ENCODE assay signal across 18 mouse cellular contexts in the genomic region with DNA sequence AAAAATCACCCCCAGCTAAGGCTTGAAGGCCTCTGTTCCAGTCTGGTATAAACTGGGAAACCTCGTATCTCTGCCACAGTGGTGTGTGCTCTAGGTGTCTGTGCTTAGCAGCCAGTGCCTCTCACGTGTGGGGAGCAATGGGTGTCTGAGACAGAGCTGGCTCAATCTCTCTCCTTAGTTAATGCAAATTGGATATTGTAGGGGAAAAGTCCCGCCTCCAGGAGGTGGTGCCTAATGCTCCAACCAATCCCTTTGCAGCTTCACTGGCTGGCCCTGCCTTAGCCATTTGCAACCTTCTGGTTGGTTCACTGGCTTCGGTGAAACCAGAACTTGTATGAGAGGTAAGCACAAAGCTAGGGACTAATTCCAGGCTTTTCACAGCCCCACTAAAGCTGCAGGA. TPM values are rescaled to one million over a fixed set of nuclear protein-coding genes. Genes with fewer than 3 reads are reported as not detected.
DNase-seq lines count a peak whose midpoint lies in the region; ATAC-seq and TF ChIP-seq lines count a peak whose summit lies in the region.
"Had no signal": no experiment of that assay in that cellular context is flagged by ENCODE, and none has a peak within 500 bp of the region (broad histone marks: within the 10 kb centered on the region; RNA-seq: fewer than 3 reads in every experiment).

No protein-coding gene starts in this region.

- no peak for TF ChIP-seq CTCF in liver, postnatal 0 days (IDR thresholded peaks at IDR 0.05; ENCODE audit: low read depth)

- no peak overlapping the region for H3K27ac ChIP-seq in hindbrain, embryonic 16.5 days (ENCODE audit: low read depth, low read length)
- H3K27ac ChIP-seq in hindbrain, embryonic 13.5 days, result no peak overlapping the region
- H3K27ac ChIP-seq in forebrain, embryonic 15.5 days (replicated peaks), result no peak overlapping the region
- no peak overlapping the region for H3K27ac ChIP-seq in liver, postnatal 0 days (ENCODE audit: low read depth)
- H3K27ac ChIP-seq: embryonic facial prominence, embryonic 12.5 days; heart, embryonic 15.5 days; limb, embryonic 15.5 days; neural tube, embryonic 12.5 days had no signal

- H3K36me3 ChIP-seq in hindbrain, embryonic 16.5 days (ENCODE audit: control insufficient read depth, insufficient read depth, low read length), result no peaks in the 10 kb centered on the region
- no peaks in the 10 kb centered on the region for H3K36me3 ChIP-seq in hindbrain, embryonic 13.5 days
- H3K36me3 ChIP-seq in forebrain, embryonic 15.5 days, result no peaks in the 10 kb centered on the region
- H3K36me3 ChIP-seq in liver, postnatal 0 days (replicated peaks; ENCODE audit: insufficient read depth, low read length), result no peaks in the 10 kb centered on the region
- H3K36me3 ChIP-seq: embryonic facial prominence, embryonic 12.5 days; heart, embryonic 15.5 days; limb, embryonic 15.5 days; neural tube, embryonic 12.5 days had no signal

- no peak overlapping the region for H3K4me2 ChIP-seq in hindbrain, embryonic 16.5 days (ENCODE audit: low read length)
- no peak overlapping the region for H3K4me2 ChIP-seq in hindbrain, embryonic 13.5 days
- H3K4me2 ChIP-seq in forebrain, embryonic 15.5 days (replicated peaks), result no peak overlapping the region
- H3K4me2 ChIP-seq in liver, postnatal 0 days (ENCODE audit: low read depth, low read length), result no peak overlapping the region
- H3K4me2 ChIP-seq: embryonic facial prominence, embryonic 12.5 days; heart, embryonic 15.5 days; limb, embryonic 15.5 days; neural tube, embryonic 12.5 days had no signal

- no peak for TF ChIP-seq EP300 in liver, postnatal 0 days (IDR thresholded peaks at IDR 0.05; ENCODE audit: low read depth)

- H3K4me3 ChIP-seq in hindbrain, embryonic 16.5 days (ENCODE audit: low read length), result no peak overlapping the region
- no peak overlapping the region for H3K4me3 ChIP-seq in hindbrain, embryonic 13.5 days
- H3K4me3 ChIP-seq in forebrain, embryonic 15.5 days, result no peak overlapping the region
- no peak overlapping the region for H3K4me3 ChIP-seq in liver, postnatal 0 days (ENCODE audit: low read depth, low read length)
- H3K4me3 ChIP-seq: embryonic facial prominence, embryonic 12.5 days; heart, embryonic 15.5 days; limb, embryonic 15.5 days; neural tube, embryonic 12.5 days had no signal

- peak; percentile 50; the same call in 1 of the 2 replicates for ATAC-seq in hindbrain, embryonic 16.5 days
- ATAC-seq in hindbrain, embryonic 13.5 days (ENCODE audit: low FRiP score), result no peak
- peak; percentile 79 for ATAC-seq in forebrain, embryonic 15.5 days (replicated peaks)
- no peak for ATAC-seq in liver, postnatal 0 days
- ATAC-seq: intestine, postnatal 0 days had no signal

- 35% methylated on average over 4 of the region's 4 CpGs for WGBS in hindbrain, embryonic 16.5 days
- WGBS in hindbrain, embryonic 13.5 days, result 39% methylated on average over 4 of the region's 4 CpGs
- WGBS in forebrain, embryonic 15.5 days, result 33% methylated on average over 4 of the region's 4 CpGs
- WGBS in liver, postnatal 0 days (ENCODE audit: insufficient replicate concordance), result 23% methylated on average over 4 of the region's 4 CpGs

- H3K9ac ChIP-seq in hindbrain, embryonic 16.5 days (ENCODE audit: low read depth, low read length), result no peak overlapping the region
- no peak overlapping the region for H3K9ac ChIP-seq in hindbrain, embryonic 13.5 days
- H3K9ac ChIP-seq in forebrain, embryonic 15.5 days (replicated peaks), result no peak overlapping the region
- no peak overlapping the region for H3K9ac ChIP-seq in liver, postnatal 0 days (replicated peaks)
- H3K9ac ChIP-seq: embryonic facial prominence, embryonic 12.5 days; heart, embryonic 15.5 days; limb, embryonic 15.5 days; neural tube, embryonic 12.5 days had no signal

- H3K9me3 ChIP-seq in hindbrain, embryonic 16.5 days (ENCODE audit: control insufficient read depth, low read length), result no peaks in the 10 kb centered on the region
- H3K9me3 ChIP-seq in hindbrain, embryonic 13.5 days, result no peaks in the 10 kb centered on the region
- no peaks in the 10 kb centered on the region for H3K9me3 ChIP-seq in forebrain, embryonic 15.5 days
- no peaks in the 10 kb centered on the region for H3K9me3 ChIP-seq in liver, postnatal 0 days (ENCODE audit: low read length)
- H3K9me3 ChIP-seq: embryonic facial prominence, embryonic 12.5 days; heart, embryonic 15.5 days; limb, embryonic 15.5 days; neural tube, embryonic 12.5 days had no signal

- DNase-seq in A20 (ENCODE audit: low read depth, low spot score) (peak; percentile 63), WW6 (ENCODE audit: low read depth, low spot score) (peak; percentile 73)
- no peak for DNase-seq in gastrocnemius, postnatal 10 days
- no peak for DNase-seq in thymus, postnatal 10 days (ENCODE audit: low spot score in 2 of 2)
- no peak for DNase-seq in liver, postnatal 0 days
- DNase-seq: lung, postnatal 4 days; thymus, postnatal 36 days had no signal

- H3K4me1 ChIP-seq in hindbrain, embryonic 16.5 days (ENCODE audit: control insufficient read depth, insufficient read depth, low read depth, low read length), result no peaks in the 10 kb centered on the region; the same call in 1 of the 2 replicates
- 0 out of 2 replicates have a peak, but pooled peaks cover 9% of the 10 kb centered on the region for H3K4me1 ChIP-seq in hindbrain, embryonic 13.5 days (replicated peaks)
- H3K4me1 ChIP-seq in forebrain, embryonic 15.5 days, result peaks cover 13% of the 10 kb centered on the region
- H3K4me1 ChIP-seq in liver, postnatal 0 days (ENCODE audit: insufficient read depth), result no peaks in the 10 kb centered on the region
- H3K4me1 ChIP-seq: embryonic facial prominence, embryonic 12.5 days; heart, embryonic 15.5 days; limb, embryonic 15.5 days; neural tube, embryonic 12.5 days had no signal

- H3K27me3 ChIP-seq in hindbrain, embryonic 16.5 days (replicated peaks; ENCODE audit: control insufficient read depth, insufficient read depth, low read length), result peaks cover under 1% of the 10 kb centered on the region; the same call in 1 of the 2 replicates
- H3K27me3 ChIP-seq in hindbrain, embryonic 13.5 days, result peaks cover 38% of the 10 kb centered on the region
- no peaks in the 10 kb centered on the region for H3K27me3 ChIP-seq in forebrain, embryonic 15.5 days
- peaks cover 9% of the 10 kb centered on the region; the same call in 1 of the 2 replicates for H3K27me3 ChIP-seq in liver, postnatal 0 days (ENCODE audit: insufficient read depth, low read length)

RNA-seq across cellular contexts. Expression of a gene that starts 43.9 kb away (rescaled TPM):
- 1.2 and 1.4 TPM in 2 replicates for polyA plus RNA-seq in hindbrain, embryonic 16.5 days (2015; fragmentation: Nextera tagmentation; extraction: Ambion mirVana)
- 2.0 and 2.4 TPM in 2 replicates for polyA plus RNA-seq in hindbrain, embryonic 13.5 days (2015; fragmentation: Nextera tagmentation; extraction: Ambion mirVana)
- 6.8 and 7.0 TPM in 2 replicates for polyA plus RNA-seq in forebrain, embryonic 15.5 days (2015; fragmentation: Nextera tagmentation; extraction: Ambion mirVana)
- total RNA-seq in gastrocnemius, postnatal 10 days (2021), result under 1 TPM in 1 of 2 experiments, not detected in 1; 0.05 TPM
- not detected in 2 replicates for polyA plus RNA-seq in liver, postnatal 0 days (2015; fragmentation: Nextera tagmentation; extraction: Ambion mirVana)
- total RNA-seq: adrenal gland, adult 18-20 months; gastrocnemius, adult 8-10 months had no signal
- polyA plus RNA-seq: heart, embryonic 15.5 days; intestine, postnatal 0 days; limb, embryonic 15.5 days; small intestine, adult 2 months had no signal

Comparison
In these comparisons a context has a peak if more than half of its experiments do, and no peak if none do; other contexts are left out.
1. ATAC-seq: peak in hindbrain, embryonic 16.5 days (single experiment) and forebrain, embryonic 15.5 days (single experiment); none in hindbrain, embryonic 13.5 days (single experiment) and liver, postnatal 0 days (single experiment).
2. DNase-seq: peak in A20 (single experiment) and WW6 (single experiment); none in gastrocnemius, postnatal 10 days (single experiment), thymus, postnatal 10 days (0 of 2) and liver, postnatal 0 days (single experiment).